Mouse (Mus musculus): ENCODE results near the gene Gm14214.

DNA sequence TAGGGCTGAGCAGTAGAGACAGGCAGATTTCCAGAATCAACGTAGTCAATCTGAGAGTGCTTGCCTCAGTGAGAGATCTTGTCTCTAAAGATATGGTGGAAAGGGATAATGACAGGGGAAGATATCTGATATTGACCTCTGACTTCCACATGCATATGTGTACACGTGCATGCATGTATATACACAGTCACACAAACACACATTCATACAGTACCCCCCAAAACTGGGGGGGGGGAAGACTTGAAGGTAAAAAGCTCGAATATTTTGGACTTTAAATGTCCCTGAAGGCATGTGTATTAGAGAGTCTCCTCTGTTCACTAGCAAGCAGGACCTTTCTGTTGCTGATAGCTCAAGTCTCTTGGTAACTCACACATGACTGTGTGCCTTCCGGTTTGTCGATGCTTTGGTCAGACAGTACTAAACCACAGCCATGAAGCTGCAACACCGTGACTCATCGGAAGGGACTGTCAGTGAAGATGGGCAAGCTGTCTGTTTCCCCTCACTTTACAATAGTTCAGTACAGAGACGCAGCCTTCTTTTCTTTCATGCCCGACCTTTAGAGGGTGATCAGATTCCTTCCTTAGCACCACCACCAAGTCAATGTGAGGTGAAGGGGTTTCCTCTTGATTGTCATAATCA is 37.2 kb downstream of the Gm14214 start:
- TF ChIP-seq MAFK (IDR thresholded peaks at IDR 0.05; ENCODE audit: insufficient read depth, low read depth, low read length) (no peak), ZNF384 (IDR thresholded peaks at IDR 0.05; ENCODE audit: low read depth, low read length) (no peak), CHD2 (IDR thresholded peaks at IDR 0.05; ENCODE audit: low read depth, low read length) (no peak), ZC3H11A (IDR thresholded peaks at IDR 0.05; ENCODE audit: borderline replicate concordance, low read depth, low read length) (no peak), HCFC1 (IDR thresholded peaks at IDR 0.05; ENCODE audit: borderline replicate concordance, insufficient read depth, low read length) (no peak)

Data from ES-E14 (cell line).